Mouse (Mus musculus) erythroblast, embryonic 14.5 days (primary cell): ENCODE measurements around the gene Ubr4. TPM values are rescaled to one million over a fixed set of nuclear protein-coding genes. Genes with fewer than 3 reads are reported as not detected.
"Not testable (repeated sequence)": the region's sequence is repeated elsewhere in the genome, so short reads cannot be mapped to it uniquely, and the experiment has no call there.

ENCODE experiments used
- H3K27me3 ChIP-seq: 2 replicates; pipeline ENCODE4 v1.6.1; 2012; ENCODE audit warnings: inconsistent platforms; ENCODE audit not compliant: control insufficient read depth
- H3K36me3 ChIP-seq: 2 replicates; pipeline ENCODE4 v1.6.1; 2012; ENCODE audit warnings: mild to moderate bottlenecking, inconsistent platforms; ENCODE audit not compliant: control insufficient read depth
- H3K4me1 ChIP-seq: 2 replicates; pipeline ENCODE4 v1.6.1; 2012; ENCODE audit warnings: inconsistent platforms; ENCODE audit not compliant: control insufficient read depth
- H3K4me3 ChIP-seq: replicated peaks from 2 replicates; pipeline ENCODE3; 2012; ENCODE audit warnings: moderate library complexity, mild to moderate bottlenecking, inconsistent platforms
- H3K9me3 ChIP-seq: 2 replicates; pipeline ENCODE4 v1.6.1; 2012; ENCODE audit warnings: low read length, inconsistent platforms, mixed read lengths; ENCODE audit not compliant: control insufficient read depth
- GATA1 ChIP-seq: IDR thresholded peaks from 2 replicates; pipeline ENCODE4 v1.6.1; 2012; ENCODE audit warnings: low read length, inconsistent platforms, mixed read lengths
- TAL1 ChIP-seq: IDR thresholded peaks from 3 replicates; pipeline ENCODE4 v1.6.1; 2012; ENCODE audit warnings: low read length, inconsistent platforms, mixed read lengths
- polyA plus RNA-seq: library from polyadenylated mRNA; stranded (reverse); fragments of >175 nt; gene quantifications from 2 replicates; pipeline ENCODE4 v1.2.3, GENCODE M21; 2012

Ubr4 gene
- polyA plus RNA-seq, 1 experiment = 14.8 TPM

GRCm38 (mm10) chr4:139505716-139506115, 153.3 kb downstream of the Ubr4 start:
- Histone ChIP-seq H3K4me3 (no peak overlapping the region), H3K9me3 (peaks cover 11% of the 10 kb centered on the region), H3K4me1 (no peaks in the 10 kb centered on the region), H3K36me3 (no peaks in the 10 kb centered on the region), H3K27me3 (no peaks in the 10 kb centered on the region)
- TF ChIP-seq GATA1 = no peak
- TF ChIP-seq TAL1 = no peak

- no peaks in the 10 kb centered on the region for H3K4me1 ChIP-seq
- TF ChIP-seq TAL1 = no peak
- no peak for TF ChIP-seq GATA1
- H3K27me3 ChIP-seq = no peaks in the 10 kb centered on the region
- peaks cover 11% of the 10 kb centered on the region for H3K9me3 ChIP-seq
- no peak overlapping the region for H3K4me3 ChIP-seq
- H3K36me3 ChIP-seq = no peaks in the 10 kb centered on the region
Observed at GRCm38 (mm10) chr4:139506727-139507126, 154.3 kb downstream of the Ubr4 start.

GRCm38 (mm10) chr4:139509069-139509468, 156.7 kb downstream of the Ubr4 start:
- TF ChIP-seq TAL1 (no peak), GATA1 (no peak)

GRCm38 (mm10) chr4:139511557-139511956, 159.1 kb downstream of the Ubr4 start:
- TF ChIP-seq TAL1 (no peak), GATA1 (no peak)
- H3K27me3 ChIP-seq = no peaks in the 10 kb centered on the region
- H3K4me3 ChIP-seq = no peak overlapping the region

More at GRCm38 (mm10) chr4:139509069-139509468, 156.7 kb downstream of the Ubr4 start:
- H3K36me3 ChIP-seq = no peaks in the 10 kb centered on the region
- H3K27me3 ChIP-seq = no peaks in the 10 kb centered on the region
- peaks cover 8% of the 10 kb centered on the region for H3K4me1 ChIP-seq
- no peak overlapping the region for H3K4me3 ChIP-seq
- peaks cover 11% of the 10 kb centered on the region for H3K9me3 ChIP-seq

GRCm38 (mm10) chr4:139512985-139513384, 160.6 kb downstream of the Ubr4 start:
- H3K36me3 ChIP-seq = no peaks in the 10 kb centered on the region
- no peaks in the 10 kb centered on the region for H3K27me3 ChIP-seq
- H3K4me1 ChIP-seq = peaks cover 8% of the 10 kb centered on the region
- no peak overlapping the region for H3K4me3 ChIP-seq
- H3K9me3 ChIP-seq = no peaks in the 10 kb centered on the region
- TF ChIP-seq TAL1 (no peak), GATA1 (no peak)

More at GRCm38 (mm10) chr4:139511557-139511956, 159.1 kb downstream of the Ubr4 start:
- no peaks in the 10 kb centered on the region for H3K36me3 ChIP-seq
- H3K4me1 ChIP-seq = peaks cover 8% of the 10 kb centered on the region
- H3K9me3 ChIP-seq = no peaks in the 10 kb centered on the region

DNA sequence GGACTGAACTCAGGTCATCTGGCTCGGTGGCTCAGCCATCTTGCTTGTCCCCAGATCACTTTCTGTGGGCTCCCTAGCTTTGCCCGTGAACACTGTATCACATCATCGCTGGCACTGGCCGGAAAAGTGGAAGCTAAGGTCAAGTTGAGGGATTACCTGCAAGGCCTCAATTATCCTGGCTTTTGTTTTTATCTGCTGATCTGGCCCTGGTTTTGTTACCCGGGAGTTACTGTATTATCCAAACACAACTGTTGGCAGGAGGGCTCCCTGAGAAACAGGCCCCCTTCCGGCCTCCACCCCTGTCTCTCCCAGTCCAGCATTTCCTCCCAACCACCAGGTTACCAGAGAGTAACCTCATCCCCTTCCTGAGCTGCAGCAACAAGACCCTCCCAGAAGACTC, 166.8 kb downstream of the Ubr4 start:
- Histone ChIP-seq H3K27me3 (no peaks in the 10 kb centered on the region), H3K9me3 (no peaks in the 10 kb centered on the region), H3K36me3 (no peaks in the 10 kb centered on the region), H3K4me1 (no peaks in the 10 kb centered on the region), H3K4me3 (no peak overlapping the region)
- TF ChIP-seq TAL1 = no peak

DNA sequence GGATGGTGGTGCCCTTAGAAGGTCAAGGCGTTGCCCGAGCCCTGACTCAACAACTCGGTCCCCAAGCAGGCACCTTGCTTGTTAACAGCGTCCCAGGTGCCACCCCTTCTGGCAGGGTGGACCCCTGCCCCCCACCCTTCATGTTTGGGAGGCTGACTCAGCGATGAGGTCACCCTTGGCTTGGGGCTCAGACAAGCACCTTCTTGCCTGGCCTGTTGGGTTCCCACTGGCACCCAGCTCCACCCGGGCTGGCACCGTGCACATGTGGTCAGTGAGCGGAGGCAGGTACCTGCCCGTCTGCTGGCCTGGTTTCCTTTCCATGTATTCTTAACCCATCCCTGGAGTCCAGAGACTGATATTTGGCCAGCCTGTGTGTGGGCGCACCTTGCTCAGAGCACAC, 169.5 kb downstream of the Ubr4 start:
- Histone ChIP-seq H3K4me3 (no peak overlapping the region), H3K9me3 (no peaks in the 10 kb centered on the region), H3K27me3 (no peaks in the 10 kb centered on the region), H3K36me3 (no peaks in the 10 kb centered on the region), H3K4me1 (no peaks in the 10 kb centered on the region)
- TF ChIP-seq GATA1 (no peak), TAL1 (no peak)

GRCm38 (mm10) chr4:139526475-139526874, 174.1 kb downstream of the Ubr4 start:
- H3K36me3 ChIP-seq = no peaks in the 10 kb centered on the region

GRCm38 (mm10) chr4:139530248-139530647, 177.8 kb downstream of the Ubr4 start, which contains the start of gene Iffo2:
Gene Iffo2 (plus strand): TSS chr4:139530548.
- H3K4me3 ChIP-seq, H3K36me3 ChIP-seq, H3K4me1 ChIP-seq, H3K9me3 ChIP-seq, H3K27me3 ChIP-seq: not testable (repeated sequence)

More at GRCm38 (mm10) chr4:139526475-139526874, 174.1 kb downstream of the Ubr4 start:
- Histone ChIP-seq H3K27me3 (no peaks in the 10 kb centered on the region), H3K4me3 (no peak overlapping the region), H3K9me3 (no peaks in the 10 kb centered on the region), H3K4me1 (no peaks in the 10 kb centered on the region)
- TF ChIP-seq TAL1 (no peak), GATA1 (no peak)

DNA sequence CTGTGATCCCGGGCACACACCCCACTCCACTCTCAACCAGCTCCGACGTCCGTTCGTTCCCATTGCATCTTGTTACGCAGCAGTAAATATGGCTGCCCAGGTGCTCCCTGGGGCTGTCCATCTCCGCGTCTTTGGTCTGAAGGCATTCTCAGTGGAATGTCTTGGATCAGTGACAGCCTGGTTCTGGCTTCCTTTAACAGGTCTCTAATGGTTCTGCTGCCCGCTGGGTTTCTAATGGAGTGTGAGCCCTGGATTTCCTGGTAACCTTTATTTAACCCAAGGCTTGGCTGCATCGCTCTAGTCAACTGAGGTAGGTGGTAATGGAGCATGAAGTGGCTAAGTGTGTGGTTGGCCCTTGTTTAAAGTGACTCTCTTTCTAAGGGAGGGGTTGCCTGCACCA, 179.7 kb downstream of the Ubr4 start:
- no peaks in the 10 kb centered on the region for H3K4me1 ChIP-seq
- no peaks in the 10 kb centered on the region for H3K27me3 ChIP-seq
- no peaks in the 10 kb centered on the region for H3K36me3 ChIP-seq
- no peaks in the 10 kb centered on the region for H3K9me3 ChIP-seq
- TF ChIP-seq TAL1 (no peak), GATA1 (no peak)
- H3K4me3 ChIP-seq = no peak overlapping the region
